Mouse (Mus musculus): ENCODE data around the gene Dnah8. TPM values are rescaled to one million over a fixed set of nuclear protein-coding genes. Genes with fewer than 3 reads are reported as not detected.

Gene Dnah8
- polyA plus RNA-seq, 2 experiments from 2014 or later: 15.6 to 23.1 TPM

DNA sequence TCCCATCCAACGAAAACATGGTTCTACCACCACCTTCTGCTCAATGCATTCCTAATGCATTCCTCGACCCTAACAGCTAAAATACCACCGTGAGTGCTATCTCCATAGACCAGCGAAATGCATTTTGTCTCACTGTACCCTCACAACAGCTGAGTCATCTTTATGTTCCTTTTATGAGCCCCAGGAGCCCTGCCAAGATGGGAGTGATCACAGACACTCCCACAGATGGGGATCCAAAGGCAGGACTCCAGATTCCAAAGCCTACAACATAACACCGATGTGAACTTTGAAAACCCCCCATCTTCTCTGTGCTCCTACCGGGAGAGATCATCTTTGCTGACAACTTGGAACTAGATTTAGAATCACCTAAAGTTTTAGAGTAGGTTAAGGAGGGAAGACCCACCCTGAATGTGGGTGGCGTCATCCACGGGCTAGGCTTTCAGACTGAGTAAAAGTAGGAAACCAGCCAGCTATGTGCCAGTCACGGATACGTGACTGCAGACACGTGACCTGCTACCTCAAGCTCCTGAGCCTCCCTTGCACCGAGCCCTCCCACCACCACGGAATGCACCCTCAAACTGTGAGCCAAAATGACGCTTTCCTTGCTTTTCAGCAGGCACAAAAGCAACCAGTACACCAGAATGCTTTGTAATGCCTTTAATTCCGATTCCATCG is 14.7 kb upstream of the Dnah8 start:
- ATAC-seq: no peak

DNA sequence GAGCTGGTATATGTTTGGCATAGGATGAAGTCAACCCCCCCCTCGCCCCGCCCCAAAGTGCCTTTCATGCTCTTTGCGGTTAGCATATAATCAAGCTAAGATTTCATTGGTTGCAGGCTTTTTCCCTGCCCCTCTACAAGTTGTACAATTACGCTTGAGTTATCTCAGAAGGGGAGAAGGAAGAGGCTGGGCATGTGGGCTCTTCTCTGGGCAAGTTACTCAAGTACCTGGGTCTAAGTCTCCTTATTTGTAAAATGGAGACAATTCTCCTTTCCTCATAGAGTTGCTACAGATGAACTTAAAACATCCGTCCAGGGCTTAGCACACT is 14.2 kb upstream of the Dnah8 start:
- no peak for ATAC-seq

DNA sequence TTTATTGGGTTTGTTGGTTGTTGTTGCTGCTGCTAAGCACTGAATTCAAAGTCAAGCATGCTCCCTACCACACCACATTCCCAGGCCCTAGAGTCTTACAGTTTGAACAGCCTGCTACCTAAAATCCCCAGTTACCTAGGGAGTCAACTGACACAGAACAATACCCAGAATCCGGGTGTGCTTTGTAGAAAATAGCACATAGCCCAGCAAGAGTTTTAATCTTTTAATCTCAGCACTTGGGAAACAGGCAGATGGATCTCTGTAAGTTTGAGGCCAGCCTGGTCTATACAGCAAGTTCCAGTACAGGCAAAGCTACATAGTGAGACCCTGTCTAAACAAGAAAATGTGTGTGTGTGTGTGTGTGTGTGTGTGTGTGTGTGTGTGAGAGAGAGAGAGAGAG is 13.4 kb upstream of the Dnah8 start:
- no peak for ATAC-seq

DNA sequence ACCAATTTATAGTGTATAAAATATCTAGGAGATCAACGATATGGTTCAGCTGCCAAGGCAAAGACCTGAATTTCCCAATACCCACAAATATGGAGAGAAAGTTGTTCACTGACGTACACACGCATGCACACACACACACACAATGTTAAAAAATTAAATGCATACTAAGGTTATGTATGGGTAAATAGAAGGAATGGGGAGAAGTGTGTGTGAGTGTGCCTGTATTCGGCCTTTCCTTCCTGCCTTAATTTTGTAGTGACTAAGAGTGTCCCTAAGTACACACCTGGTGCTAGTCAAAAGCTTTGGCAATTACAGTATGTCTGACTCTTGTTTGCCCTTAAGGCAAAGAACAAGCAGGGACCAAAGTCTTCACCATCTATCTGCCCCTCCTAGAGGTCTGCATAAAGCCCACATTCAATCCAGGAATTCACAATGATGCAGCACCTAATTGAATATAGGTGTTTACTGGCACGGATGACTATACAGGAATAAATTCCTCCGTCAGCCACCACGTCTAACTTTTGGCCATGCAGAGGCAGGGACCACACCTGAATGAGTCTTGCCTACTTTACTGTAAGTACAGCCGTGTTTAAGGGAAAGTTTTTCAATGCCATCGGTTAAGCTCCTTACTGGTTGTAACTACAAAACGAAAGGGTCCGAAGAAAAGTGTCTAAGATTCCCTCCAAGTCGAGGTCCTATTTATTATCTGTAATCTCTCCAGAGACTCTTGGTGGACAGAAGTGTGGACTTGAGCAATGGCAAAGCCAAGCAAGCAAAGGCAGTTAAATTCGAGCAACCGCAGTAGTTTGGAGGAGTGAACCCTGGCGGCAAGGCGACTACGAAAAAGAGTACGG is 12.7 kb upstream of the Dnah8 start:
- no peak for ATAC-seq

DNA sequence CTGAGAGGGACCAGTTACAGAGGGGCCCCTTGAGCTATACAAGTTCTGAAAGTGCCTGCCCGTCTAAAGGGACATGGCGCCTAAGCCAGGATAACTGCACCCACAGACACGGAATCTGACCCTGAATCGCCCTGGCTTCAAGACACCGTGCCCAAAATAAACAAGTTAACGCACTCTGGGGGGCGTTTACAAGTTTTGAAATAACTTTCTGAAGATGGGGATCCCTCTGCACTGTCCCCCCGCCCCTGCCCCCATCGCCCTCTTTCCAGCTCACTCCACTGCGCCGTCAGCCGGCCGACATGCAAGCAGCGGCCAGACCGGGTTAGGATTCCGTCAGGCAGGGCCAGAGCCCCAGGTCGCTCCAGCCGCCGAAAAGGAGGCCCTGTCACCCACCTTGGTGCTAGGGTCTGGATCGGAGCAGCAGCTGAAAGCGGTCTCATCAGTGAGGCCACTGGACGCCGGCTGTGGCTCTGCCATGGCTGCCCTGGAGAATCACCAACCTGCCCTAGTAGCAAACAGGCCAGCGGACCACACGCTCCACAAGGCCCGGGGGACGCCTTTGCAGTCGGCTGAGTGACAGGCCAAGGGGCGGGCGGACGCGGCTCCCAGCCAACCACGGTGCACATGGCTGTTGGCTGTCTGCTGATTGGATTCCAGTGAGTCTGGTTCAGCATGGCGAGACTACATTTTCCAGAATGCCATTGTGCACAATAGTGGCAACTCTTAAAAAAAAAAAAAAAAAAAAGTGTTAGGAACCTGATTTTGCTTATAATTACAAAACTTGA is 11.9 kb upstream of the Dnah8 start:
- ATAC-seq: peak; percentile 99

DNA sequence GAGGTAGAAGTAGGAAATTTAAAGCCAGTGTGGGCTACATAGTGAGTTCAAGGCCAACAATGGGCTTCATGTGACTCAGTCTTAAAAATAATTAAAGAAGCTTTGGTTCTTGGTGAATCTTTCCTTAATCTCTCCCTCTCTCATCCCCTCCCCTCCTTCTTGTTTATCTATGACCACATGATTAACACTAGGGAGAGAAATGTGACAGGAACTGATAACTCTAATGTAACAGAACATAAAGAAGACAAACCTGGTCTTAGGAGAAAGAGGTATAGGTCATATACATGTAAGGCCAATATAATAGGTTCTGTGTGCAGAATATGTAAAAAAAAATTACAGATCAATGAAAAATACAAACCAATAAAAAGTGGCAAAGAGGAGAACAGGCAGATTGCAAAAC is 10.8 kb upstream of the Dnah8 start:
- ATAC-seq: no peak

DNA sequence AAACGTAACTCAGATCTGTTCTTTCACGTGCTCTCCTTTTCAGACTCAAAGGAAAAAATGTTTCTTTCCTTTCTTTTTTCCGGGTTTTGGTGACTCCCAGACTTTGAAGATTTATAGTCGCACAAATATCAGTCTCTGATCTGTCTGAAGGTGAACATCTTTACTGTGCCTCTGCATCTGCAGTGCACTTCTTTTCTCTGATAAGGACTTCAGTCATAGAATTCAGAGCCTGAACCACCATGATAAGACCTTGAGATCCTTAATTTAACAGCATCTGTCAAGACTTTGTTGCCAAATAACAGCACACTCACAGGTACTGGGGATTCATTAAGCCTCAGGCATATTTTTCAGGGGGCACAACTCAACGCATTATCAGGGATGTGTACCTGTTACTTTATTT is 8.0 kb upstream of the Dnah8 start:
- no peak for ATAC-seq

DNA sequence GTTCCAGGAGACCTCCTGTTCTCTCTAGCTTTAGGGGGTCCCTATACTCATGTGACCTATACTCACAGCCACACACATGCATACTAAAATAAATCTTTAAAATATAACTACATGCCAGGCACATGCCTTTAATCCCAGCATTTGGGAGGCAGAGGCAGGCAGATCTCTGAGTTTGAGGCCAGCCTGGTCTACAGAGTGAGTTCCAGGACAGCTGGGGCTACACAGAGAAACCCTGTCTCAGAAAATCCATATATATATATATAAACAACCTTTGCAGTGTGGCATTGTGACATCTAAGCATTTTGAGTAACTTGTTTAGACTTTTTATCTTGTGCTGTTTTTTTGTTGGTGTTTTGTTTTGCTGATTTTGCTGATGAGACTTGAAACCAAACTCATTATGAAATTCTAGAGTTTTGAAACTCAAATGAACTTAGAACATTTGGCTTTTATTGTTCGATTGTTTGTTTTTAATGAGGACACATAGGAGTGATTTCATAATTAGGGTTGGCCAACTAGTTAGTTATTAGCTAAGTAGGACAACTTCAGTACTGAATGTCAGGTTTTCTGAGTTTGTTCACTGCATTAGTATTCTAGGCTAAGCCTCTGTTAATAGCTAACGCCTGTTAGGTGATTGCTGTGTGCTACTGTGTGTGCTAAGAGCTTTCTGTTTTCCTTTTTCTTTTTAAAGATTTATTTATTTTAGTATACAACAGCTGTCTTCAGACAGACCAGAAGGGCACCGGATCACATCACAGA is 5.8 kb upstream of the Dnah8 start:
- no peak for ATAC-seq

DNA sequence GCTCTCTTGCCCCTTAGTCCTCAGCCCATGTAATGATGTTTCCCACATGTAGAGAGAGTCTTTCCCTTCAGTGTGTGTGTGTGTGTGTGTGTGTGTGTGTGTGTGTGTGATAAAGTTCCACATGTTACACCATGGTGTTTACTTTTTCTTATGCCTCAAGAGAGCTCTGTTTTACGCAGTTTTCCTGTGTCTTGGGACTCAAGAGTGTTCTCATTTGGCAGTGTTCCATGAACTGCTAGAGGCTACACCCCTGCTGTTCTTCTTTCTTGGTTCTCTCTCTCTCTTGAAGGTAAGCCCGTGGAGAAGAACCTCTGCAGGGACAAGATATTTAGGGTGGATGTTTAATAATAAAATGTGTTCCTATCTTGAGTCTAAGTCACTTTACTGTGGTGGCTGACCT is 5.0 kb upstream of the Dnah8 start:
- no peak for ATAC-seq

DNA sequence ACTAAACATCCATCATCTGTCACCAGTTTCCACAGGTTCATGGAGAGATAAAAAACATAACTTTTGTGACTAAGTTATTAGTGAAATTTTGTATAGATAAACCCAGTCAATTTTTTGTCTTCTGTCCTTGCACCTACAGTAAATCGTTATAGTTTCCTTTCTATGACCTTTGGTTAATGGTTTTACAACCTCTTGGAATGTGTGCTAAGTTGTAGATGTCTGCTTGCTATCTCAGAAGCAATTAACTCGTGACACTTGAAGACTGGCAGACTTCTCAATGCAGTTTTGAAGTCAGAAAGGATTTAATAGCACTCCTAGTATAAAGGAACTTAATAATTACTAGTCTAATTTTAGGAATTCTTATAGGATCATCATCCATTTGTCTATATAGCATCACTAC is 3.6 kb upstream of the Dnah8 start:
- no peak for ATAC-seq

DNA sequence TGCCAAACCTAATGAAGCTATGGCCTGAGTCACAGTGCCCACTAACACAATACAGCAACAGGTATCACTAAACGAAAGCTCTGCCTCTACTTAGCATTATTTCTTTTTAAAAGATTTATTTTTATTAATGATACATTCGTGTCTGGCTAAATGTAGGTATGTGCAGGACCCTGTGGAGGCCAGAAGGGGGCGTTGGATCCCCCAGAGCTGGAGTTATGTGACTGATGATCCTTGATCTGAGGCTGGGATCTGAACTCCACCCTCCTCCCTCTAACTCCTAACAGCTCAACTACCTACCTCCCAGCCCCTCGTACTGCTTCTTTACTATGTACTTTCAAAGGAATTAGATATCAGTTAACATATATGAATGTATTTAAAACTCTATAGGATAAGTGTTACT is 2.7 kb upstream of the Dnah8 start:
- no peak for ATAC-seq

DNA sequence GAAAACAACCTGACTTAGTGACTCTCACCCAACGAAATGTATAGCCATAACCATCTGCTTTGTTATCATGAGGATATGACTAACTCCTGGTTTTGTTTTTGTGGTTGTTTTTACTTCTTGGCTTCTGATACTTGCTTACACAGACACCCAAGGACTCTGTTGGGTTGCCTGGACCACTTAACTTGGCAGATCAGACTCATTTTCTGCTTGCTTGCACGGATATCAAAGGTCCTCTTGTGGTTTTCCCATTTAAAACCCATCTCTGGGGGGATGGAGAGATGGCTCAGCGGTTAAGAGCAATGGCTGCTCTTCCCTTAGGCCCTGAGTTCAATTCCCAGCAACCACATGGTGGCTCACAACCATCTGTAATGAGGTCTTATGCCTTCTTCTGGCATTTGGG is 954 bp upstream of the Dnah8 start:
- ATAC-seq: no peak

DNA sequence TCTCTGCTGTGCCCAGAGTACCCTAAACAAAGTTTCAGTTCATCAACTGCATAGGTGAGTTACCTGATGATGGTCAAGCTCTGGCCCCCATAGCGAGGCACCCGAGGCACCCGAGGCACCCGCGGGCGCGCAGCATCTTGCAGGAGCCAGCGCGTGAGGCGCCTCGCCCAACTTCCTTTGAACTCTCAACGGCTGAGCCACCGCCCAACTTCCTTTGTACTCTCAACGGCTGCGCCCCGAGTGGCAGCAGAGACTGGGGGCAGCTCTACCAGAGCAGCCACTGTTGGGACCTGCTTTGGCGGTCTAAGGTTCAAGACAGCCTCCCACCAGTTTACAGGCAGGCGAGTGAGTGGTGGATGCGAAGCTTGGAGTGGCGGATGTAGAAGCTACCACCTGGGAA is 2.6 kb downstream of the Dnah8 start, which contains the start of gene Glo1:
Gene Glo1 (minus strand): TSS at position 153 of the 400 bp plus-strand sequence.
- peak; percentile 68 for ATAC-seq

DNA sequence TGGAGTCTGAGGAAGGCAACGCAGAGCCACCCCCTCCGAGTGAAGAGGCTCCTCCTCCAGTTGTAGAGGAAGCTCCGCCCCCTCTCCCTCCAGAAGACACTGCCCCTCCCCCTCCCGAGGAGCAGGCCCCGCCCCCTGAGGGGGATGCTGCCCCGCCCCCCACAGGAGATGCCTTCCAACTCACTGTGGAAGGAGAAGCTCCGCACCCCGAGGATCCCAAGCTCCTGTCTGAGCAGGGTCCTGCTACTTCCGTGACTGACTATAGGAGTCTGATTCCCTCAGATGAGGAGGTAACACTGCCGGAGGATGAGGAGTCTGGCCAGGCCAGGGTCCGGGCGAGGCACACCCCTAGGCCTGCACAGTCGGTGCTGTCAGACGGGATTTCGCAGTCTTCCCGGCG is 11.2 kb downstream of the Dnah8 start:
- no peak for ATAC-seq

DNA sequence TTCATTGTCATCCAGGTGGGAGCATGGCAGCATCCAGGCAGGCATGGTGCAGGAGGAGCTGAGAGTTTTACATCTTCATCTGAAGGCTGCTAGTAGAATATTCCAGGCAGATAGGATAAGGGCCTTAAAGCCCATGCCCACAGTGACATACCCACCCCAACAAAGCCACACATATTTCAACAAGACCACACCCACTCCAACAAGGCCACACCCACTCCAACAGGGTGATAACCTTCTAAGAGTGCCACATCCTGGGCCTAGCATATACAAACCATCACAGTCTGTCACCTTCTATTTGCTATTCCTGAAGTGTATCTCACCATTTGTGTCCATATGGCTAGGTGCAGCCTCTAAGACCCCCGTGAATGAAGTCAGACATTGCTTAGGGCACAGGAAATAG is 13.6 kb downstream of the Dnah8 start:
- ATAC-seq: no peak

DNA sequence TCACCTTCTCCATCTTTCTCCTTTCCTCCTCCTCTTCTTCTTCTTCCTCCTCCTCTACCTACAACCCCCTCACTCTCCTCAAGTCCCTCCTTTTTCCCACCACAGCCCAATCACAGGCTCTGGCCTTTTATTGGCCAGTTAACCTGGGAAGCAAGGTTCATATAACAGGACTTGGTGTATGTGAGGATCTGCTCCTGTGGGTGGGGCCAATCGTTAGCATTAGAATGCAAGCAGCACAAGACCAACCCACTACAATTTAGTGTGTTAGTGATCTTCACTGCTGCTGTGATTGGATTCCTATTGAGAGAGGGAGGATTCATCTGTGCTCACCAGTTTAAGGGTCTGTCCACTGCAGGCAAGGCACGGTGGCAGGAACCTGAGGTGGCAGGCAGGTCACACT is 14.8 kb downstream of the Dnah8 start:
- ATAC-seq: no peak

DNA sequence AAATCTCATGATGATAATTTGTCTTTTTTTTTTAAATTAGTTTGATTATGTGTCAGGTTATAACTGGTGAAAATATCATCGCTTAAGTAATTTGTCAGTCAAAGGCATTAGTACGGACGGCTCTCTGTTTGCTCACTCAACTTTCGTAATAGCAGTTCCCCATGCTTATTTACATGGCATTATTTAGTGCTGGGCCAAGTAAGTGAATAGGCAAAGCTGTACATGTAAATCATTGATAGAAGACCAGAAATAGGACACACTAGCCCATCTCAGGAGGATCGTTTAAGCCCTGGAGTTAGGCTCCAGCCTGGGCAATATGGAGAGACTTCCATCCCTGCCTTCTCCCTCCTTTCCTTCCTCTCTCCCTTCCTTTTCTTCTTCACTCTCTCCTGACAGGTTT is 16.7 kb downstream of the Dnah8 start:
- no peak for ATAC-seq

DNA sequence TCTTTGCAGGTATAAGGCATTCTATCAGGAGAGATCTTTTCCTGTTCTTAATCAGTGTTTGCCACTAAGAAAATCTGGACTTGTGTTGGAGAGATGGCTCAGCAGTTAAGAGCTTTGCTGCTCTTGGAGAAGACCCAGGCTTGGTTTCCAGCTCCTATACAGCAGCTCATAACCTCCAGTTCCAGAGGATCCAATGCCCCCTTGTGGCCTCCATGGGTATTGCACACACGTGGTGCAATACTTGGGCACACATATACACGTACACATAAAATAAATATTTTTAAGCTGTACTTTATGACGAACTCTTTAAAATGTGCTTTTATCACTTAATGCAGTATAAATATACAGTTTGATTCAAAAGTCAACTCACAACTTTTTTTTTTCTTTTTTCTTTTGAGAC is 24.6 kb downstream of the Dnah8 start:
- ATAC-seq: no peak

DNA sequence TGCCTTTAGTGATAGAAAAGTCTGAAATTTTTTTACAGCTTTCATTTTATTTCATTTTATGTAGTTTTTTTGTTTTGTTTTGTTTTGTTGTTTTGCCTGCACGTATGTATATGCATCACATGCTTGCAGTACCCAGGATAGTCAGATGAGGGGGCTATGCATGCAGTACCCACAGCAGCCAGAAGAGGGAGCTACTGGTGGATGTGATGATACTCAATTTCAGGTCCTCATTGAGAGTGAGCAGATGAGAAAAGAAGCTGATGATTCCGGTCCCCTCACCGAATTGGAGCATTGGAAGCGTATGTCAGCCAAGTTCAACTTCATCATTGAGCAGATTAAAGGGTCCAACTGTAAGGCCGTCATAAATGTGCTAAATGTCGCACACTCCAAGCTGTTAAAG is 28.9 kb downstream of the Dnah8 start:
- no peak for ATAC-seq

DNA sequence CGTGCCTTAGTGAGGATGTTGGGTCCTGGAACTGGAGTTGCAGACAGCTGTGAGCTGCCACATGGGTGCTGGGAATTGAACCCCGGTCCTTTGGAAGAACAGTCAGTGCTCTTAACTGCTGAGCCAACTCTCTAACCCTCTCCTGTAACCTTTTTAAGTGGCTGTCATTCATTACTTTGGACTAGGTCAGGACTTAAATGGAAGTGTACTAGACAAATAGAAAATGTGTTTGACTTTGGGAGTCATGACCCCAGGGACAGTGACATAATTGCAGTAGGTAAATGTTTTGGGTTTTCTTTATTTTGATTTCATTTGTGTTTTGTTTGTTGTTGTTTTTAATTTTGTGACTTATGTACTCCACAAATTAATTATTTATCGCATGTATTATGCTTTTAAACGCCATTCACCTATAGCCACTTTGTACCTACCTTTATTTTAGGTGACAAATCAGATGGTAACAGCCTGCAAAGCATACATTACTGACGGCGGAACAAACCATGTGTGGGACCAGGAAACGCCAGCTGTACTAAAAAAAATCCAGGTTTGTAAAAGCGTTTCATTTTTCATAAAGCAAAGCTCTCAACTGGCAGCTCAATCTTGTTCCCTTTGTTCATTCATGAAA is 33.5 kb downstream of the Dnah8 start:
- no peak for ATAC-seq

DNA sequence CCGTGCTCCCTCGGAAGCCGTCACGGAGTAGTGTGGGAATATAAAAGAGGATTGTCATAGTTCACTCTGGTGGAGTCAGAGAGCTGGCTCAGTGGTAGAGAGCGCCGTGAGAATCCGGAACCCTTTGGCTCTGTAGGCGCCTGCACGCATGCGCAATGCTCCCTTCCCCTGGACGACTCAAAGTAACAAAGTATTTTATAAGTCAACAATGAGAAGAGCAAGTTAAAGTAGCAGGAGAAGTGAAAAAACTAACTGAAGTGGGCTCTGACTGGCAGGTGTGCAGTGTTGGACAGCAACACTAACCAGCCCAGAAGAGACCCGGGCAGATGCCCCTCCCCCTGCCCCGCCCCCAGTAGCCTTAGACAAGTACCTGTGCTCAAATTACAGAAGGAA is 34.0 kb downstream of the Dnah8 start:
- no peak for ATAC-seq

DNA sequence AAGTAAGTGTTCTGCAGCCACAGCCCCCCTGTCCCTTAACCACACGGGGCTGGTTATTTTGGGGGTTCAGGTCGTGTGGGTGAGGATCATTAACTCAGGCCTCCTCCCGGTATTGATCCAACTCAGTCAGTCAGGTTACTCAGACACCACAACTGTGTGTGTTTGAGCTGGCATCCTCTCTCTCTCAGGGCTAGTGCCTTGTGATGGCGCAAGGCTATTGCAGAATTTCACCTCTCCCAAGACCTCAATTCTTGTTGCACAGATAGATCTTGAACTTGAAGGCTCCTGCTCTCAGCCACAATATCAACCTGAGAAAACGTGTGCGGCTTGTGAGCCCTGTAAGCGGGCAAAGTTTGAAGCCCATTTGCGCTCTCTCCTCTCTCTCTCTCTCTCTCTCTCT is 38.0 kb downstream of the Dnah8 start:
- ATAC-seq: no peak

DNA sequence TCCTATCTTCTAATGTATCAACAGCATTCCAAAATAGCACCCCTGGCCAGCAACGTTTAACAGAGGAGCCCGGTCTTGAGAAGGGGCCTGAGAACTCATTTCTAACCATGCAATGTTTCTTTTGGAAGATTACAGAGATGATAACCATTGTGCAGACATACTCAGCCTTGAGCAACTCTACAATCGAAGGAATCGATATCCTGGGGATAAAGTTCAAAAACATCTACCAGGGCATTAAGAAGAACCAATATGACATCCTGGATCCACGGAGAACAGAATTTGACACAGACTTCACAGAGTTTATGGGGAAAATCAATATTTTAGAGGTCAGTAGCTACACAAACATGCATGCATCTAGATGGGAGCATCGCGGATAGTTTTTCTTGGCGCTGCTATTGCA is 39.0 kb downstream of the Dnah8 start:
- ATAC-seq: no peak
